Mouse (Mus musculus) heart, postnatal 14 days (tissue): ENCODE data around the gene Abi2. TPM values are rescaled to one million over a fixed set of nuclear protein-coding genes. Genes with fewer than 3 reads are reported as not detected.

ENCODE experiments used
- DNase-seq, 2 experiments: peaks; one replicate each; pipeline ENCODE4 v3.0.0; 2021 to 2022
- intact Hi-C: fragments of 180-260 bp; cut with DNase I; formaldehyde crosslinking; loops from one replicate; pipeline ENCODE4 v1.15.1; 2025
- total RNA-seq, 2 experiments: library from RNA; stranded (reverse); gene quantifications; 2 replicates each; pipeline ENCODE4 v1.2.3; 2021

Gene Abi2
- total RNA-seq, 2 experiments from 2014 or later: 22.8 to 29.7 TPM

GRCm38 (mm10) chr1:60482881-60483280 lies 73.5 kb downstream of the Abi2 start:
- DNase-seq: no peak
- intact Hi-C loops: no loop called here

- DNase-seq: no peak
- intact Hi-C loops: no loop called here
Observed at GRCm38 (mm10) chr1:60485649-60486048, 76.2 kb downstream of the Abi2 start.

GRCm38 (mm10) chr1:60488635-60489034 lies 79.2 kb downstream of the Abi2 start:
- intact Hi-C loops: no loop called here
- DNase-seq: no peak

- no peak for DNase-seq
- intact Hi-C loops: loop anchor here (5.0 kb wide), 1 partner anchor 38 kb away; no protein-coding TSS in a partner anchor
Observed at GRCm38 (mm10) chr1:60489660-60490059, 80.2 kb downstream of the Abi2 start.

GRCm38 (mm10) chr1:60490510-60490909 lies 81.1 kb downstream of the Abi2 start:
- no peak for DNase-seq
- intact Hi-C loops: loop anchor here (5.0 kb wide), 1 partner anchor 37 kb away; no protein-coding TSS in a partner anchor

- intact Hi-C loops: loop anchor here (5.0 kb wide), 1 partner anchor 35 kb away; no protein-coding TSS in a partner anchor
- DNase-seq: no peak
Observed at GRCm38 (mm10) chr1:60492404-60492803, 83.0 kb downstream of the Abi2 start.

GRCm38 (mm10) chr1:60493421-60493820 lies 84.0 kb downstream of the Abi2 start:
- no peak for DNase-seq
- intact Hi-C loops: loop anchor here (5.0 kb wide), 1 partner anchor 34 kb away; no protein-coding TSS in a partner anchor

- DNase-seq: no peak
- intact Hi-C loops: no loop called here
Observed at GRCm38 (mm10) chr1:60503456-60503855, 94.0 kb downstream of the Abi2 start.

- no peak for DNase-seq
- intact Hi-C loops: no loop called here
Observed at GRCm38 (mm10) chr1:60510584-60510983, 101.2 kb downstream of the Abi2 start.

- intact Hi-C loops: no loop called here
- DNase-seq: no peak
Observed at GRCm38 (mm10) chr1:60530107-60530506, 120.7 kb downstream of the Abi2 start.

GRCm38 (mm10) chr1:60530636-60531035 lies 121.2 kb downstream of the Abi2 start:
- intact Hi-C loops: no loop called here
- no peak for DNase-seq

Other genes starting within 250 kb of the Abi2 start
- gene Nbeal1, start 229.0 kb upstream of the Abi2 start, total RNA-seq: 10 to 100 TPM; 48.7 to 52.1 TPM
- gene Cyp20a1, start 66.3 kb upstream of the Abi2 start, total RNA-seq: 10 to 100 TPM; 10.6 to 14.1 TPM
- gene Raph1, start 157.5 kb downstream of the Abi2 start, total RNA-seq: 100 to 1,000 TPM; 155 to 156 TPM